Mouse (Mus musculus): ENCODE data around the gene Galr2. TPM values are rescaled to one million over a fixed set of nuclear protein-coding genes. Genes with fewer than 3 reads are reported as not detected.

The Galr2 gene
- not detected for total RNA-seq (2021)

DNA sequence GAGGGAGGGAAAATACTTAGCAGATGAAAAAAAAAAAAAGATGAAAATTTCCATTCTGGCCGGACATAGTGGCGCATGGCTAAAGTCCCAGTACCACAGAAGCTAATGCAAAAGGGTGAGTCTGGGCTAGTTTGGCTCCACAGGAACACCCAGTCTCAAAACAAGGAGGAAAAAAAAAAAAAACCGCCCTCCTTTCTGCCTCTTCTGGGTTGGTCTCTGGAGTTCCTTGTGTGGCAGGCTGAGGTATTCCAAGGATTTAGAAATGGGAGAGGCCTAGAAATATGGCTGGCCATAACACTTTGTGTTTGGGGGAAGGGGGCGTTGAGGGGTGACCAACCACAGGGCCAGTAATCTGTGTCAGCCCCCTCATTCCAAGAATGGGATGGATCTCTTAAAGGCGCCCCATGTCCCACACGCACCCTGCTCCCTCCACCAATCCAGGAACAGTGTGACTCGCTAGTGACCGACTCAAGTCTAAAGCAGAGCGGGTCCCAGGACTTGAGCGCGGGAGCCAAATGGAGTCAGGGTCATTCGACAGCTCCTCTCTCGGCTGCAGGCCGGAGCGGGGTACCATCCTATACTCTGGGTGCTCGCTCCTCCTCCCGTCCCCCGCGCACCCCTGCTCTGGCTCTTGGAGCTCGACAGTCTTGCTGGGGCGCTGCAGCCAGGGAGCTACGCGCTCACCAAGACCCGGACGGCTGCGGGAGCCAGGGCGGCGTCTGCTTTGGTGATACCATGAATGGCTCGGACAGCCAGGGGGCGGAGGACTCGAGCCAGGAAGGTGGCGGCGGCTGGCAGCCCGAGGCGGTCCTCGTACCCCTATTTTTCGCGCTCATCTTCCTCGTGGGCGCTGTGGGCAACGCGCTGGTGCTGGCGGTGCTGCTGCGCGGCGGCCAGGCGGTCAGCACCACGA, at the start of gene Galr2:
Galr2 (plus strand) TSS at position 189 of the 913 bp plus-strand sequence.
- no peak for DNase-seq (ENCODE audit: low spot score)

DNA sequence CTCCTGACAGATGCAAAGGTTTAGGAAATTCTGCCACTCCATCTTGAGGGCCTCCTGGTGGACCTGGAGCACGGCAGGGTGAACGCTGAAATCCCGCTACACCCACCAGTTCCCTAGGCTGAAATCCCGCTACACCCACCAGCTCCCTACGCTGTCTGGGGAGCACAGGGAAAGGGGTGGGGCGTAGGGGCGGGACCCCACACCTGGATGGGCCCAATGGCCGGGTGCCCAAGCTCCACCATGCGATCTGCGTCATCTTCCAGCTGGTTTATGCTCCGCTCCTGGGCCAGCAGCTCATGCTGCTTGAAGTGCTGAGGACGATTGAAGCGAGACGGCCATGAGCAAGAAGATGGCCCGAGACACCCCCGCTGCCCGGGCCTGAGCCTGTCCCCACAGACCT, 48.3 kb upstream of the Galr2 start:
- DNase-seq (ENCODE audit: low spot score) = no peak
- intact Hi-C loops (cut with DNase I) = no loop called here

More for the DNA sequence above, at the start of gene Galr2:
- intact Hi-C loops (cut with DNase I) = no loop called here

GRCm38 (mm10) chr11:116234901-116235300, 45.8 kb upstream of the Galr2 start:
- no peak for DNase-seq (ENCODE audit: low spot score)
- intact Hi-C loops (cut with DNase I) = no loop called here

- intact Hi-C loops (cut with DNase I) = no loop called here
- peak; percentile 39 for DNase-seq (ENCODE audit: low spot score)
Measured at GRCm38 (mm10) chr11:116237742-116238395, 42.9 kb upstream of the Galr2 start, which contains the start of gene Evpl. Gene Evpl (minus strand): TSS chr11:116238077.

DNA sequence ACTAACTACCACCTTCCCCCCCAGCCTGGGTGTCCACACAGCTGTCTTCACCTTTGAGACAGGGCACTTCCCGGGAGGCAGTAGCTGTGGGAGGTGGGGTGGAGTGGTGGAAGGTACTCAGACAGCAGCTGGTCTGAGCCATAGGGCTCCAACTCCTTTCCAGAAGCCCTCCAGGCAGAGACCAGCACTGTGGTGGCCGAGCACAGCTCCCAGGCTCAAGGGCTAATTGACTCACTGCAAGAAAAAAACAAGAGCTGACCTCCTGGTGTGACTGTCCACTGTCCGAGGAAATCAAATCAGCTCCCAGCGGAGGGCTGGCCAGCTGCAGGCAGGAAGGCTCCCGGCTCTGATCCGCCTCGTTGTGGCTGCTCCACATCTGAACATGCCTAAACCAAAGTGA, 40.9 kb upstream of the Galr2 start:
- DNase-seq (ENCODE audit: low spot score) = no peak
- intact Hi-C loops (cut with DNase I) = no loop called here

GRCm38 (mm10) chr11:116241744-116242235, 38.9 kb upstream of the Galr2 start:
- DNase-seq (ENCODE audit: low spot score) = no peak
- intact Hi-C loops (cut with DNase I) = no loop called here

DNA sequence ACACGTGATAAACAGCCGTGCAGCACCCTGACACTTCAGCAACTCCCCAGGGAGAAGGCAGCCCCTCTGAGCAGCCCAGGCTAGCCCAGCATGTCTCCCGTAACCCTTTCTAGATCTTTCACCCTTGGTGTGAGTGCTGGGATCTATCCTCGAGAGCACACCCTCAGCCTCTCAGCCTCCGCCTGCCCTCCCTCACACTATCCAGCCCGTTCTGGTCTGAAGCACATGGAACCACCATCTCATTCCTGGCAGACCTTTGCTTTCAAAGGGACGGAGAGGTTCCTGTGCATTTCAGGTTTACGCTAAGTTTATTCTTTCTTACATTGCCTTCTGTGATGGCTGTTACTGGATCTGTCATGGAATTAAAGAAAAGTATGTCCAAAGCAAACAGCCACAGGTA, 36.2 kb upstream of the Galr2 start:
- DNase-seq (ENCODE audit: low spot score) = no peak
- intact Hi-C loops (cut with DNase I) = no loop called here

- no peak for DNase-seq (ENCODE audit: low spot score)
- intact Hi-C loops (cut with DNase I) = no loop called here
Measured at GRCm38 (mm10) chr11:116245616-116246015, 35.1 kb upstream of the Galr2 start.

- no peak for DNase-seq (ENCODE audit: low spot score)
- intact Hi-C loops (cut with DNase I) = no loop called here
Measured at GRCm38 (mm10) chr11:116247502-116248222, 33.1 kb upstream of the Galr2 start.

GRCm38 (mm10) chr11:116250898-116251297, 29.8 kb upstream of the Galr2 start:
- intact Hi-C loops (cut with DNase I) = no loop called here
- no peak for DNase-seq (ENCODE audit: low spot score)

GRCm38 (mm10) chr11:116253076-116253600, 27.6 kb upstream of the Galr2 start:
- intact Hi-C loops (cut with DNase I) = no loop called here
- no peak for DNase-seq (ENCODE audit: low spot score)

DNA sequence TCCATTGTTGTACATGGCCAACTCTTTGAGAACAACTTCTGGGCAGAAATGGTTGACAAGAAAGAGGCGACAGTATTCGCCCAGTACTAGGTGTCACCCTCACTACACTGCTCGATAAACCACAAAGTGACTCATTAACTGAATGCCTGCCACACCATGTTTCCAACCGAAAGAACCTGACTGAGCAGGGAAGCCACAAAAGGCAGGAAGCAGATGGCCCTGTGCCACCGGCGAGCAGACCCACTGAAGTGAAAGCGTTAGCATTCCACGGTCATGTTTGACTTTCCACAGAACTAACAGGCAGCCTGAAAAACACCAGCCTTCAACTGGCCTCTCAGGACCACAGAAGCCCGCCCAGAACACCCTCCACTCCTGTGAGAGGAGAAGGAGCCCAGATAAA, 26.1 kb upstream of the Galr2 start:
- intact Hi-C loops (cut with DNase I) = no loop called here
- no peak for DNase-seq (ENCODE audit: low spot score)

GRCm38 (mm10) chr11:116255090-116255981, 25.4 kb upstream of the Galr2 start:
- intact Hi-C loops (cut with DNase I) = no loop called here
- DNase-seq (ENCODE audit: low spot score) = no peak

GRCm38 (mm10) chr11:116255982-116256675, 24.6 kb upstream of the Galr2 start:
- DNase-seq (ENCODE audit: low spot score) = no peak
- intact Hi-C loops (cut with DNase I) = no loop called here

- no peak for DNase-seq (ENCODE audit: low spot score)
- intact Hi-C loops (cut with DNase I) = no loop called here
Measured at GRCm38 (mm10) chr11:116259461-116259860, 21.3 kb upstream of the Galr2 start.

DNA sequence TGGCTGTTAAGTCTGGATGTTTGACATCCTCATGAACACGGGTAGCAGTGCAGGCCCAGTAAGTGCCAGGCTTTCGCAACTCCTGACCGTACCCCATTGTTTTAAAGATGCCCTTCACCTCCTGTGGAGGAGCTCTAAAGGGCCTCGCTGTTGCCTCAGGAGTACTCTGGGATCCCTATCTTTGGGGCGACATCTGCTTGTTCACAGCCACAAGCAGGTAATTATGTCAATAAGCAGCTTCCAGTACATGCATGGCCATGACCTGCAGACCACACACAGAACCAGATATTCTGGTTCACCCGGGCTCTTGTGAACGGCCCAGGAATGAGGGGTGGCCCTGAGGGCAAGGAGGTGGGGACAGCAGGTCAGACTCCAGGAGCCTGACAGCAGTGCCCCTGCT, 20.5 kb upstream of the Galr2 start:
- no peak for DNase-seq (ENCODE audit: low spot score)
- intact Hi-C loops (cut with DNase I) = no loop called here

DNA sequence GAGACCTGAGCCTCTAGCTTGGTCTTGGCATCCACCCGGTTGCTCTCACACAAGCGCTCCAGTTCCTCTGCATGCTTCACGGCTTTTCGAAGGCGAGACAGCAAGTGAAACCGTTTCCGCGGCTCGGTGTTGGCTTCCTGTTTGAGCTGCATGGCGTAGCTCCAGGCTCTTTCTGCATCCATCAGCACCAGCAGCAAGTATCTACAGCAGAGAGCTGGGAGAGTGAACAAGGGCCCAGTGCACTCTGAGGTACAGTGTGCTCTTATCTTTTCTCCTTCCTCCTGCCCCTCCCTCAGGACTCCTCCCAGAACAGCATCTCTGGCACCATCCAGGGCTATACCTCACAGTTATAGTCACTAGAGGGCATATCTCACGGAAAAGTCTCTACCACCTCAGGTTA, 15.4 kb upstream of the Galr2 start:
- DNase-seq (ENCODE audit: low spot score) = no peak
- intact Hi-C loops (cut with DNase I) = no loop called here

DNA sequence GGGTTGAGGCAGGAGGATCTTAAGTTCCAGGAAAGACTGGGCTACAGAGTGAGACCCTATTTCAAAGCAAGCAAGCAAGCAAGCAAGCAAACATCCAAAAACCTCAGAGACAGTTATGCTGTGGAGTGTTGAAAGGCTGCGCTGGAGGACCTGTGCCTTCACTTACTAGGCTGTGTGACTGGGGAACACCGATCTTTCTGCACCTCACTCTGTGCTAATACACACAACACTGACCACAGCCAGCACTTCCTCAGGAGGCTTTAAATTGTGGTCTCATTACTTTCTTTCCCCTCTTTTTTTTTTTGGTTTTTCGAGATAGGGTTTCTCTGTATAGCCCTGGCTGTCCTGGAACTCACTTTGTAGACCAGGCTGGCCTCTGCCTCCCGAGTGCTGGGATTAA, 14.9 kb upstream of the Galr2 start:
- DNase-seq (ENCODE audit: low spot score) = no peak
- intact Hi-C loops (cut with DNase I) = no loop called here

GRCm38 (mm10) chr11:116267637-116268036, 13.1 kb upstream of the Galr2 start:
- intact Hi-C loops (cut with DNase I) = no loop called here
- no peak for DNase-seq (ENCODE audit: low spot score)

Measured in heart, postnatal 25 days (tissue).